Mouse (Mus musculus): ENCODE measurements around the gene Pabpc6. TPM values are rescaled to one million over a fixed set of nuclear protein-coding genes. Genes with fewer than 3 reads are reported as not detected.

The Pabpc6 gene
- polyA plus RNA-seq, 1 experiment from 2014 or later = not detected

DNA sequence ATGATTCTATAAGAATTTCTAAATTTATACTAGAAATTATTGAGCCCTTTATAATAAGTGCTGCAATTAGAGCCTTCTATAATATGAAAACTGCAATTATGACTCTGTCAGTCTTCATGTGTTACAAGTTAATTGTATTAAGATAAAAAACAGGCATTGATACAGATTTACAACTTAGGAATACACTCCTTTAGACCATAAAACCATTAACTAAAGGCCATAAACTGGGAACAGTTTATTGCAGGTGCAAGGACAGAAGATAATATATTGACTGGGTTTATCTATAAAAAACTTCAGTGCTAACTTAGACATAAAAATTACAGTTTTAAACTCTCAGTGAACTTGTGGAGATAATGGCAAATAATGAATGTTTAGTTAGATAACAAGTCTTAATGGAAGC, 42.5 kb downstream of the Pabpc6 start:
- H3K27ac ChIP-seq (ENCODE audit: low read depth) = no peak overlapping the region
- DNase-seq (no peak), ATAC-seq (no peak)
- H3K4me1 ChIP-seq (ENCODE audit: insufficient read depth) = no peaks in the 10 kb centered on the region
- no peak overlapping the region for H3K4me3 ChIP-seq (ENCODE audit: low read depth, low read length)
- TF ChIP-seq CTCF (IDR thresholded peaks at IDR 0.05; ENCODE audit: low read depth) (no peak), EP300 (IDR thresholded peaks at IDR 0.05; ENCODE audit: low read depth) (no peak)
- no peaks in the 10 kb centered on the region for H3K36me3 ChIP-seq (replicated peaks; ENCODE audit: insufficient read depth, low read length)
- no peak overlapping the region for H3K4me2 ChIP-seq (ENCODE audit: low read depth, low read length)
- no peaks in the 10 kb centered on the region for H3K27me3 ChIP-seq (ENCODE audit: insufficient read depth, low read length)
- H3K9ac ChIP-seq (replicated peaks) = no peak overlapping the region
- no peaks in the 10 kb centered on the region for H3K9me3 ChIP-seq (ENCODE audit: low read length)

Other genes with a start within 250 kb of the Pabpc6 start
- gene Gm17728, start 247.7 kb downstream of the Pabpc6 start, polyA plus RNA-seq (2015; fragmentation: Nextera tagmentation; extraction: Ambion mirVana) = not detected in 2 replicates

All from liver, postnatal 0 days (tissue).